Mouse (Mus musculus) cerebellum, postnatal 10 days (tissue): ENCODE measurements at regions not wholly inside any gene's neighbourhood (a gene's known extent, or its start where the extent isn't known, plus 50 kb on each side); places are given as distances from the start of the nearest gene placed in this dataset.

Source experiments
- DNase-seq, 2 experiments: peaks; one replicate each; pipeline ENCODE4 v3.0.0; 2021; ENCODE audit warnings: mixed read lengths in 2 of 2

DNA sequence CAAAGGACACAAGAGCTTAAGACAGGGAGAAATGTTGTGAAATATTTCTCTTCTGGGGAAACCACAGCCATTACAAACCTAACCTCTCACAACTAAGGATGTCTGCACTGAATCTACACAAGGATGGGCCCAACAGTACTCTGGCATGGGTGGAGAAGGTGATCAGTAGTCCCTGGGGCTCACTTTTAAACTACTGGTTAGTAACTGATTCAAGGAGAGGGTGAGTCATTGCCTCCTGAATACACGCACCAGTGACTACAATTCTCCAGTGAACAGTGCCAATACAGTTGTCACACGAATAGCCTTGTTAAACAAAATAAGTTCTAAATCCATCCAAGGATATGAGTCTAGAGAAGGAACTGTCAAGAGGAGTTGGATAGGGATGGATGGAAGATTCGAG, 232.6 kb upstream of the Gm21830 start:
- no peak for DNase-seq

DNA sequence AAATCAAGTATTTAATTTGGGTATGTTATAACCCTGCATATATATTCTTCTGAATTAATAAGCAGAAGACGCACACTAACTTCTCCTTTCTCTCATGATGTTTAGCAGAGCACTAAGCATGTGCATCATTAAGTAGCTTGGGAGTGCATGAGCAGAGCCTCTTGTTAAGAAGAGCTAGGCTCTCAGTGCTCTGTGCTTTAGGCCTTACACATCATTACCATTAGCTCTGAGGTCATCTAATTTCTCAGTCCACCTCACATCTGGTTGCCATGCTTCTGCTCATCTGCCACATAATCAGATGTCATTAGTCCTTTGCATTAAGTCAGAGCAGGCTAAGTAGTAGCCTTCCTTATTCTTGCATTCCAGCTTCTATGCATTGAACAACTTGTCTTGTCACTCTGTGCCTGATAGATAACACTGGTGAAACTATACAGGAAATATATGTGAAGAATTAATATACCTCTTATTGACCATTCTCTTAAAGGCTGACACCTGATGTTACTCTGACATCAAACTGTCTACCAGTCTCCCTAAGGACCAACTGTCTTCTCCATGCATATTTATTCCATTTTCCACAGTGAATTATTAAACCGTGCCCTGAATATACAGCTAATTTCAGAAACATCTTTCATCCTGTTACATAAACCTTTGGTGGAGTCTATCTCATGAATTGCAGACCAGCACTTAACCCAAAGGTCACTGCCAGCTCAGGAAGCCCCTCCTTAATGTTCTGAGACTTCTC, 192.3 kb upstream of the Gm21830 start:
- DNase-seq: no peak

DNA sequence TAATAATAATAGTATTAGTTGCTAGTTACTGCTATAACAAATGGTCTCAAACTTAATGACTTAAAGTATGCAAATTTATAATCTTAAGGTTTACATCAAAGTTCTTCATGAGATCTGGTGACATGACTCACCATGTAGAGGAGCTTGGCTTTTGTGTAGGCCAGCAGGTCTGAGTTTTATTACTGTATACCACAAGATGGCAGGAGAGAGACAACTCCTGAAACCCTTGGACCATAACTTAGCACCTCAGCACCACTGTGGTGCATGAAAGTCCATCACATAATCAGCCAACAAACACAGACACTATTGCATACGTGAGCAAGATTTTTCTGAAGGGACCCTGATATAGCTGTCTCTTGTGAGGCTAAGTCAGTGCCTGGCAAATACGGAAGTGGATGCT, 187.2 kb upstream of the Gm21830 start:
- peak; percentile 7 to 27 for DNase-seq

GRCm38 (mm10) chr2:67257455-67257854, 156.1 kb upstream of the Gm21830 start:
- DNase-seq: no peak
